Mouse (Mus musculus): ENCODE measurements around the gene Rps16. TPM values are rescaled to one million over a fixed set of nuclear protein-coding genes. Genes with fewer than 3 reads are reported as not detected.
A peak's percentile ranks its signal among the peaks of the same experiment; 100 is the strongest.

Gene Rps16
- polyA plus RNA-seq, 1 experiment from 2014 or later: 695 TPM

GRCm38 (mm10) chr7:28354113-28354581 lies 3.7 kb downstream of the Rps16 start:
- Histone ChIP-seq H3K4me1 (ENCODE audit: insufficient read depth, low read depth, low read length) (peaks cover 25% of the 10 kb centered on the region), H3K27me3 (replicated peaks; ENCODE audit: insufficient read depth, low read length) (no peaks in the 10 kb centered on the region), H3K9ac (replicated peaks; ENCODE audit: low read depth) (no peak overlapping the region), H3K36me3 (ENCODE audit: insufficient read depth, low read length) (0 out of 2 replicates have a peak, but pooled peaks cover 6% of the 10 kb centered on the region), H3K4me3 (ENCODE audit: low read depth, low read length) (no peak overlapping the region), H3K4me2 (replicated peaks; ENCODE audit: low read depth, low read length) (no peak overlapping the region), H3K9me3 (ENCODE audit: low read length) (no peaks in the 10 kb centered on the region), H3K27ac (ENCODE audit: low read length) (no peak overlapping the region)
- TF ChIP-seq CTCF (IDR thresholded peaks at IDR 0.05): no peak
- TF ChIP-seq EP300 (IDR thresholded peaks at IDR 0.05): no peak
- ATAC-seq (no peak), DNase-seq (ENCODE audit: low spot score) (no peak)
- WGBS: 77% methylated on average over 3 of the region's 3 CpGs

- WGBS: 96% methylated on average over 3 of the region's 3 CpGs
- no peak for TF ChIP-seq CTCF (IDR thresholded peaks at IDR 0.05)
- no peak for TF ChIP-seq EP300 (IDR thresholded peaks at IDR 0.05)
- H3K4me3 ChIP-seq (ENCODE audit: low read depth, low read length): no peak overlapping the region
- no peak overlapping the region for H3K27ac ChIP-seq (ENCODE audit: low read length)
- ATAC-seq (no peak), DNase-seq (ENCODE audit: low spot score) (no peak)
- H3K27me3 ChIP-seq (replicated peaks; ENCODE audit: insufficient read depth, low read length): no peaks in the 10 kb centered on the region
- H3K4me2 ChIP-seq (replicated peaks; ENCODE audit: low read depth, low read length): no peak overlapping the region
- peaks cover 25% of the 10 kb centered on the region for H3K4me1 ChIP-seq (ENCODE audit: insufficient read depth, low read depth, low read length)
- 0 out of 2 replicates have a peak, but pooled peaks cover 6% of the 10 kb centered on the region for H3K36me3 ChIP-seq (ENCODE audit: insufficient read depth, low read length)
- H3K9ac ChIP-seq (replicated peaks; ENCODE audit: low read depth): no peak overlapping the region
- no peaks in the 10 kb centered on the region for H3K9me3 ChIP-seq (ENCODE audit: low read length)
Observed at GRCm38 (mm10) chr7:28354596-28354995, 4.1 kb downstream of the Rps16 start.

GRCm38 (mm10) chr7:28355221-28355620 lies 4.8 kb downstream of the Rps16 start:
- TF ChIP-seq CTCF (IDR thresholded peaks at IDR 0.05) (no peak), EP300 (IDR thresholded peaks at IDR 0.05) (no peak)
- H3K4me2 ChIP-seq (replicated peaks; ENCODE audit: low read depth, low read length): no peak overlapping the region
- no peak overlapping the region for H3K9ac ChIP-seq (replicated peaks; ENCODE audit: low read depth)
- ATAC-seq: no peak
- DNase-seq (ENCODE audit: low spot score): no peak
- no peak overlapping the region for H3K4me3 ChIP-seq (ENCODE audit: low read depth, low read length)
- H3K4me1 ChIP-seq (ENCODE audit: insufficient read depth, low read depth, low read length): peaks cover 22% of the 10 kb centered on the region
- H3K27me3 ChIP-seq (replicated peaks; ENCODE audit: insufficient read depth, low read length): no peaks in the 10 kb centered on the region
- no peaks in the 10 kb centered on the region for H3K9me3 ChIP-seq (ENCODE audit: low read length)
- 86% methylated on average over 3 of the region's 3 CpGs for WGBS
- H3K36me3 ChIP-seq (ENCODE audit: insufficient read depth, low read length): peaks cover 10% of the 10 kb centered on the region; the same call in 1 of the 2 replicates
- H3K27ac ChIP-seq (ENCODE audit: low read length): no peak overlapping the region

DNA sequence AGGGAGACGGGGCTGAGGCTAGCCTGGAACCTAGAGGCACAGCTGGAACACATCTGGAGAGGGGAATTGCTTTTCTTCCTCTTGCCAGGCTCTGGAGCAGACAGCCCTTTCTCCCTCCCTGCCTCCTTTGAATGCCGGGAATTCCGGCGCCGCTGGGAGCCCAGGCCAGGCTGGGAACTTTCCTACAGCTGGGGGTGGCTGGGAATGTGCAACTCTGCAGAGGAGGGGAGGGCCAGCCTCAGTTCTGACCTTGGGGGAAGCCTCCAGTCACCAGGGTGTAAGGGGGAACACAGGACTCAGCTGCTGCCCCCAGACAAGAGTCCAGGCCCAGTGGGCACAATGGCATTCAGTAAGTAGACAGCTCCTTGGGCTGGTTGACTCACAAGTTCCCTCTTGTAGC lies 6.5 kb downstream of the Rps16 start:
- peak; percentile 77 for DNase-seq (ENCODE audit: low spot score)
- ATAC-seq: peak; percentile 75
- WGBS: 1% methylated on average over 5 of the region's 5 CpGs

GRCm38 (mm10) chr7:28357984-28358383 lies 7.5 kb downstream of the Rps16 start:
- TF ChIP-seq CTCF (IDR thresholded peaks at IDR 0.05) (no peak), EP300 (IDR thresholded peaks at IDR 0.05) (peak; percentile 51; the same call in 1 of the 2 replicates)
- peaks cover 13% of the 10 kb centered on the region for H3K4me1 ChIP-seq (ENCODE audit: insufficient read depth, low read depth, low read length)
- H3K4me2 ChIP-seq (replicated peaks; ENCODE audit: low read depth, low read length): peak overlapping the region; percentile 20; the same call in 1 of the 2 replicates
- peak; percentile 76 for ATAC-seq
- H3K9ac ChIP-seq (replicated peaks; ENCODE audit: low read depth): no peak overlapping the region
- H3K9me3 ChIP-seq (ENCODE audit: low read length): no peaks in the 10 kb centered on the region
- H3K27me3 ChIP-seq (replicated peaks; ENCODE audit: insufficient read depth, low read length): no peaks in the 10 kb centered on the region
- H3K27ac ChIP-seq (ENCODE audit: low read length): peak overlapping the region; percentile 83
- no peak overlapping the region for H3K4me3 ChIP-seq (ENCODE audit: low read depth, low read length)
- DNase-seq (ENCODE audit: low spot score): peak; percentile 82
- 3% methylated on average over 5 of the region's 5 CpGs for WGBS
- peaks cover 31% of the 10 kb centered on the region for H3K36me3 ChIP-seq (ENCODE audit: insufficient read depth, low read length)

More for the DNA sequence above, 6.5 kb downstream of the Rps16 start:
- Histone ChIP-seq H3K36me3 (ENCODE audit: insufficient read depth, low read length) (peaks cover 21% of the 10 kb centered on the region), H3K4me2 (replicated peaks; ENCODE audit: low read depth, low read length) (no peak overlapping the region), H3K4me1 (ENCODE audit: insufficient read depth, low read depth, low read length) (peaks cover 13% of the 10 kb centered on the region), H3K27ac (ENCODE audit: low read length) (peak overlapping the region; percentile 83), H3K9ac (replicated peaks; ENCODE audit: low read depth) (no peak overlapping the region), H3K27me3 (replicated peaks; ENCODE audit: insufficient read depth, low read length) (no peaks in the 10 kb centered on the region), H3K9me3 (ENCODE audit: low read length) (no peaks in the 10 kb centered on the region), H3K4me3 (ENCODE audit: low read depth, low read length) (no peak overlapping the region)
- no peak; the same call in 1 of the 2 replicates for TF ChIP-seq CTCF (IDR thresholded peaks at IDR 0.05)
- TF ChIP-seq EP300 (IDR thresholded peaks at IDR 0.05): no peak

DNA sequence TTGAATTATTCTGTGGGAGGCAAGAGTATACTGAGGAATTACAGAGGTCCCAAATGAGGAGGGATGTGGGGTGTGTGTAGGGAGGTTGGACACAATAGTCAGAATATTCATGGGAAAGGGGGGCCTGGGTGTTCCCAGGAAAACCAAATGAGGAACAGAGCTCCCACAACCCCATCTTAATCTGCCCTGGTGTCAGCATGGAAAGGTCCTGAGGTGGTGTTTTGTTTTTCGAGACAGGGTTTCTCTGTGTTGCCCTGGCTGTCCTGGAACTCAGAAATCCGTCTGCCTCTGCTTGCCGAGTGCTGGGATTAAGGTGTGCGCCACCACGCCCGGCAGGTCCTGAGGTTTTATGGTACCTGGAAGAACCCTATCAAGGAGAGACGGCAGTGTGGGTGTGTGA lies 8.0 kb downstream of the Rps16 start:
- H3K36me3 ChIP-seq (ENCODE audit: insufficient read depth, low read length): peaks cover 28% of the 10 kb centered on the region
- DNase-seq (ENCODE audit: low spot score) (no peak), ATAC-seq (no peak; the same call in 1 of the 2 replicates)
- TF ChIP-seq EP300 (IDR thresholded peaks at IDR 0.05): no peak
- no peak for TF ChIP-seq CTCF (IDR thresholded peaks at IDR 0.05)
- H3K4me2 ChIP-seq (replicated peaks; ENCODE audit: low read depth, low read length): no peak overlapping the region
- WGBS: 53% methylated on average over 7 of the region's 7 CpGs
- no peak overlapping the region for H3K4me3 ChIP-seq (ENCODE audit: low read depth, low read length)
- H3K4me1 ChIP-seq (ENCODE audit: insufficient read depth, low read depth, low read length): peaks cover 13% of the 10 kb centered on the region
- H3K27me3 ChIP-seq (replicated peaks; ENCODE audit: insufficient read depth, low read length): no peaks in the 10 kb centered on the region
- H3K27ac ChIP-seq (ENCODE audit: low read length): peak overlapping the region; percentile 83
- H3K9ac ChIP-seq (replicated peaks; ENCODE audit: low read depth): no peak overlapping the region
- H3K9me3 ChIP-seq (ENCODE audit: low read length): no peaks in the 10 kb centered on the region

All from lung, postnatal 0 days (tissue).